8 mouse cellular contexts compared by ENCODE assay signal in the genomic region with DNA sequence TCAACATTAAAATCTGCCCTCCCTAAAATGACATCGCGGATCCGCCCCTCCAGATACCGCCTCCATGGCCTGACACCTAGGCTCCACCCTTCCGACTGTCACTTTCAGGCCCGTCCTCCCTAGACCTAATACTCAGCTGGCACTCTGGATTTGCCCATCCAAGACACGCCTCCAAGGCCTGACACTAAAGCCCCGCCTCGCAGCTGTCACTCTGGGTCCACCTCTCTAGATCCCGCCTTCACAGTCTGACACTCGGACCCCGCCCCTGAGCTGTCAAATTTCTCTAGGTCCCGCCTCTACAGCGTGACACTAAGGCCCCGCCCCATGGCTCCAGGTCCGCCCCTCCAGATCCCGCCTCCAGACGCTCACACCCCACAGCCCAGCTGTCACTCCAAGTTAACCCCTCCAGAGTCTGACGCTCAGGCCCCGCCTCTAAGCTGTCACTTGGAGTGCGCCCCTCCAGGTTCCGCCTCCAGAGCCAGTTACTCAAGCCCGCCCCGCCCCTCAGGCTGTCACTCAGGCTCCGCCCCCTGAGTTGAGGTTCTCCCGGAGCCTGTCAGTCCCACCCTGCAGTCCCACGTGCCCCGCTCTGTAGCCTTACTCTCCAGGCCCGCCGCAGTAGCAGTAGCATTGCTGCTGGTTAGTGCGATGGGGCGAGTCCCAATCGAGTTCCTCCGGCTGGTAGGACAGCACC. TPM values are rescaled to one million over a fixed set of nuclear protein-coding genes. Genes with fewer than 3 reads are reported as not detected.
A peak's percentile ranks its signal among the peaks of the same experiment; 100 is the strongest.
DNase-seq lines count a peak whose midpoint lies in the region; ATAC-seq lines count a peak whose summit lies in the region.

No protein-coding gene starts in this region.

- 1% methylated on average over 34 of the region's 34 CpGs for WGBS in hindbrain, embryonic 12.5 days

- H3K4me2 ChIP-seq in hindbrain, embryonic 12.5 days (replicated peaks): peak overlapping the region; percentile 56

- H3K4me1 ChIP-seq in hindbrain, embryonic 12.5 days: peaks cover 15% of the 10 kb centered on the region

- H3K27ac ChIP-seq in hindbrain, embryonic 12.5 days: peak overlapping the region; percentile 55

- ATAC-seq in hindbrain, embryonic 12.5 days (ENCODE audit: low FRiP score): peak; percentile 96

- no peaks in the 10 kb centered on the region for H3K36me3 ChIP-seq in hindbrain, embryonic 12.5 days

- H3K27me3 ChIP-seq in hindbrain, embryonic 12.5 days: no peaks in the 10 kb centered on the region

- peak; percentile 93 for DNase-seq in NIH3T3 (ENCODE audit: low read depth)
- DNase-seq in cerebellum, postnatal 10 days: peak; percentile 99
- peak; percentile 98 to 99 for DNase-seq in frontal cortex, postnatal 10 days (ENCODE audit: low spot score in 2 of 2)
- DNase-seq in layer of hippocampus, postnatal 14 days (ENCODE audit: low spot score in 2 of 2): peak; percentile 97 to 99
- DNase-seq in lung, postnatal 14 days: peak; percentile 99
- peak; percentile 98 for DNase-seq in retina, adult 2 months (ENCODE audit: low read depth, low spot score)
- peak; percentile 98 to 99 for DNase-seq in thymus, postnatal 36 days

- H3K9me3 ChIP-seq in hindbrain, embryonic 12.5 days (replicated peaks): no peaks in the 10 kb centered on the region

- H3K4me3 ChIP-seq in hindbrain, embryonic 12.5 days: peak overlapping the region; percentile 32

- 0 out of 2 replicates have a peak overlapping the region, but pooled peaks have one; percentile 27 for H3K9ac ChIP-seq in hindbrain, embryonic 12.5 days

RNA-seq across cellular contexts. Expression of a gene that starts 8.8 kb away (rescaled TPM):
- polyA plus RNA-seq in hindbrain, embryonic 12.5 days (2016; fragmentation: Nextera tagmentation; extraction: Ambion mirVana): 1.6 TPM in 2 replicates
- total RNA-seq in layer of hippocampus, postnatal 14 days (2021): 1 to 10 TPM; 1.0 to 2.2 TPM

RNA-seq across cellular contexts. Expression of a gene that starts 30.2 kb away (rescaled TPM):
- 92.0 and 97.1 TPM in 2 replicates for polyA plus RNA-seq in hindbrain, embryonic 12.5 days (2016; fragmentation: Nextera tagmentation; extraction: Ambion mirVana)
- 10 to 100 TPM; 37.3 to 42.7 TPM for total RNA-seq in layer of hippocampus, postnatal 14 days (2021)

RNA-seq across cellular contexts. Expression of a gene that starts 30.8 kb away (rescaled TPM):
- polyA plus RNA-seq in hindbrain, embryonic 12.5 days (2016; fragmentation: Nextera tagmentation; extraction: Ambion mirVana): 0.23 TPM in 1 of 2 replicates, not detected in the other
- 1 to 10 TPM in 1 of 2 experiments, under 1 TPM in 1; 0.65 to 1.0 TPM for total RNA-seq in layer of hippocampus, postnatal 14 days (2021)

RNA-seq across cellular contexts. Expression of a gene that starts 56.6 kb away (rescaled TPM):
- 1.1 and 2.3 TPM in 2 replicates for polyA plus RNA-seq in hindbrain, embryonic 12.5 days (2016; fragmentation: Nextera tagmentation; extraction: Ambion mirVana)
- 1 to 10 TPM; 1.1 to 3.0 TPM for total RNA-seq in layer of hippocampus, postnatal 14 days (2021)

Comparison
In these comparisons a context has a peak if more than half of its experiments do, and no peak if none do; other contexts are left out.
1. Peak in every context shown above with its lines: DNase-seq, ATAC-seq, H3K4me3 ChIP-seq and H3K27ac ChIP-seq.